Mouse (Mus musculus): Measurements from ENCODE around the gene Ranbp3. TPM values are rescaled to one million over a fixed set of nuclear protein-coding genes. Genes with fewer than 3 reads are reported as not detected.

The Ranbp3 gene
- polyA plus RNA-seq (2012; rRNA removed), result 150 and 160 TPM in 2 replicates

DNA sequence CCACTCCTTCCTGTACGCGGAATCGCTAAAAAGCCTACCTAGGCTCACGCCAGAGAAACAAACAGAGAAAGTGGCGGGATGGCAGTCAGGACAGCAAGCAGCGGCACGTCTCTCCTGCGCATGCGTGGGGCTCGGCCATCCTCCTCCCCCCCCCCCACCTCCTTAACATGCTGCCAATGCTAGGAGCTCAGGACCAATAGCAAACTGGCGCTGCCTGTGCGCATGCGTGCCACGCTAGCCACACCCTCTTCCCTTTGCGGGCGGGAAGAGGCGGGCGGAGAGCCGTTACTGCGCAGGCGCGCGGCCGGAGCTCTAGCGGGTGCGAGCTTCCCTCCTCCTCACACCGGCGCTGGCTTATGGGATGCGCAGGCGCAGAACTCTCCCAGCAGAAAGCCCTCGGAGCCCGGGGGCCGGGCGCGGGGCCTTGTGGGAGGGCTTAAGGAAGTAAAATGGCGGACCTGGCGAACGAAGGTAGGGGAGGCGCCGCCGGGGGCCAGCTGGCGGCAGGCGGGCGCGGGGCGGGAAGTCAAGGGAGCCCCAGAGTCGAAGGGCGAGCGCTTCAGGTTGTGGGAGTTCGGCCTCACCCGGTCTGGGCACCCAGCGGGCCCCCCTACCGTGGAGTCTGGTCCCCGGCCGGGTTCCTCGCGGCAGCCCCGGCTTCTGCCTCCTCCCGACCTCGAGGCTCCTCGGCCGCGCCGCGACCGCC is at the start of gene Ranbp3:
Gene Ranbp3 (plus strand): TSS at position 354 of the 706 bp plus-strand sequence.

DNA sequence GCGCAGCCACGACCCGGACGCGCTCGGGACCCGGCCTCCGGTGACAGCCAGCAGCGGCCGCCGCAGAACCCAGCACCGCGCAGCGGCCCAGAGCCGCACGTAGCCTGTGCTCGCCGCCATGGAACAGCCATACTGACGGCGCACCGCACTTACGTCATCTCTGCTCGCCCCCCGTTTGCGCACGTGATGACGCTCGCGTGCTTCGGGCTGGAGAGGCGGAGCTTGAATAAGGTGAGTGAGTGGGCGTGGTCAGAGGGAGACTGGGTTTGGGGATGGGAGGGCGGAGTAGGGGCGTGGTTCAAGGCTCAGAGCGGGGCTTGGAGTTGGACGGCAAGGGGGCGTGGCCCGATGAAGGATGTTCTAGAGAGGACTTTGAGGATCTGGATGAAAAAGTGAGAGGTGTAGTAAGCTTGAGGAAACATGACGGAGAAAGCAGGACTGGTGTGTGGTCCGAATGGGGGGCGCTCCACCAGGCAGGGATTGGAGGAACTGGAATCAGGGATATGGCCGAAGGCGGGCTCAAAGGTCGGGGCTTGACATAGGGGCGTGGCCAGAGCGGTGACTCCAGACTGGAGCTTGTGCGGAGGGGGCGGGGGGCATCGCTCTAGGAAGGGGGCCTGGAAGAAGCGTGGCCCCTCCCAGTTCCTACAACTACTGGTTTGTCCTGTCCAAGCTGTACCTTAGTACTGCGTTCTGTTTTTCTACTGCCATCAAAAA is 46.2 kb upstream of the Ranbp3 start, which contains the start of gene Lonp1:
Gene Lonp1 (minus strand): TSS at position 134 of the 717 bp plus-strand sequence.

DNA sequence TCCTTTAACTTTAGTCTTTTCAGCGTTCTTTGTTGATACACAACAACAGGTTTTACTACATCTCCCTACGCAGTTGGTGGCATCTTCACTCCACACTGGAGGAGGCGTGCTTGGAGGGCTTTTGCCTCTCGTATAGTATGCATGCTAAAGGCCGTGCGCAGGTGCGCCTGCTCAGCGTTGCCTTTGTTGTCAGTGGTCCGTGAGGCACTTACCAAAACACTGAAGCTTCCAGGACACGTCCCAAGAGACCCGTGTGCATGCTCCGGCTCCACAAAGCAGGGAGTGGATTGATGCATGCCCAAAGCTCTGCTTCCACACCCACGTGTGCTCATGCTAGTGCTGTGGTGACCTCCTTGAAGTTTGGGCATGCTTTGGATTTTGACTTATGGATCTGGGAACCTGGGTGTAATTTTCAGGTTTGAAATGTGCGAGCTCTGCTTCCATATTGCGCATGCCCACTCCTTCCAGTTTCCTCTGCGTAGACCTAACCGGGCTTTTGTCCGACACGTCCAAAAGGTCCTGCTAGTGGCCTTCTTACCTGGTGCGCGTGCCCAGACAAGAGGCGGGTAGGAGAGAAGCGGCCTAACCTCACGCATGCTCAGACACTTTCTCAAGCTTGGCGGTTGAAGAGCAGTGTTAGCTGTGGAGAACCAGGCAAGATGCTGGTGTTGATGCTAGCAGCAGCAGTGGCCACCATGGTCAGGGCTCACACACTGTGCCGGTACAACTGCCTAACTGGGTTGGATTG is 45.4 kb upstream of the Ranbp3 start, which contains the start of gene Catsperd:
Gene Catsperd (plus strand): TSS at position 614 of the 748 bp plus-strand sequence.

DNA sequence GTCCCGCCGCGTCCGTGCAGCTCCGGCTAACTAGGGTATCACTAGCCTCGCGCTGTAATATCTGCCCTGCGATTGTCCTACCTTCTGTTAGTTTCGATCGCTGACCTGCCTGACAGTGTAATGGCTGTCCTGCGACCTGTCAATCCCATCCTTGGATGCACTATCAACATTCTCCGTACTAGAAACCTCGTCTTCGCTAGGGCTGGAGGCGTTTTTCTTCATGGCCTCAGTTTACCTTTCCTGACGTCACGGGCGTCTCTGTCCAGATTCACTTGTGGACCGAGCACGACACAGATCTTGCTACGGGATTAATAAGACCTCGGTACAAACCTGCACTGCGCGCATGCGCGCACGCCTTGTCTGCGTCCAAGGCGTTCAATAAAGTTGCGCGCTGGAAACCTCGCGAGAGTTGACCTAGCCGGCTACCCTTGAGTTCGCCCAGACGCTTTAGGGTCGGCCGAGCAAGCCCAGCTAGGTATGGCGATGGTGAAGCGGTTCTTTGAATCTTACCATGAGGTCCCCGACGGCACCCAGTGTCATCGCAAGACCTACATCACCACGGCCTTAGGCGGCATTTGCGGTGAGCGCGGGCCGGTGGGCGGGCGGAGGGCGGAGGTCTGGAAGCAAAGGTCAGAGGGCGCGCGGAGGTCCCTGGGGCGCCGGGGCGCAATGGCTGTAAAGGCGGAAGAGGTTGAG is 44.4 kb downstream of the Ranbp3 start, which contains the start of the genes Ndufa11 and Vmac:
Gene Ndufa11 (plus strand): TSS at position 405 of the 696 bp plus-strand sequence.
Gene Vmac (minus strand): TSS at position 660 of the 696 bp plus-strand sequence.

DNA sequence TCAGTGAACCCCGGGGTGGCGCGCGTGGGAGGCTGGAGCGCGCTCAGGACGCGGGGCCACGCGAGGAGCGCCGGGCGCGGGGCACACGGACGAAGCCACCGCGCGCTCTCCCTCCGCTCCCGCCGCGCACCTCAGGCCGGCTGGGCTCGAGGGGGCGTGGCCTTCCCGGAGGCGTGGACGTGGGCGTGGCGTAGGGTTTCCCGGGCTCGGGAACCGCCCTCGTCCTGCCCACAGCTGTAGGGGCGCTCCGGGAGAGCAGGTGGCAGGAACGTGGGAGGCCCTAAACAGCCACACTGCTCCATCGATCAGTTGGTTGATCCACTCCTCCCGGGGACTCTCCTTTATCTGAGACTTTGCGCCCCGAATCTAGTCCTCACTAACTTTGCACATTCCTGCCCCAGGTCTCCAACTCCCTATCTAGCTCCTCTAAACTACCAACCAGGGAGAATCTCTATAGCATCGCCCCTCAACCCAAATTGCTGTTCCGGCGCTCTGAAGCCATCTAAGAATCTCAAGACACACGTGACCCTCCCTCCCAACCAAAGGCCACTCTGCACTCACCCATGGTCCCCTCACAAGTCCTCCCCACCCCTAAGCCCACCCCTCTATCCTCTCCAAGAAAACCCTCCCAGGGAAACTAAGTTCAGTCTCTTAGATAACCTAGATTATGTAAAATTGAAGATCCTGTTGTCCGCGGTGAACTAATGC is 84.5 kb downstream of the Ranbp3 start, which contains the start of gene Nrtn:
Gene Nrtn (minus strand): TSS at position 115 of the 708 bp plus-strand sequence.

Other genes starting within 250 kb of the Ranbp3 start
- gene Ptprs, start 196.8 kb upstream of the Ranbp3 start, polyA plus RNA-seq (2012; rRNA removed), result 1,167 and 1,339 TPM in 2 replicates
- 0.06 TPM in 1 of 2 replicates, not detected in the other for gene Znrf4, start 160.9 kb upstream of the Ranbp3 start, polyA plus RNA-seq (2012; rRNA removed)
- gene Gm20219, start 118.9 kb upstream of the Ranbp3 start, polyA plus RNA-seq (2012; rRNA removed), result 3.0 TPM in 2 replicates
- gene Safb2, start 88.7 kb upstream of the Ranbp3 start, polyA plus RNA-seq (2012; rRNA removed), result 113 and 131 TPM in 2 replicates
- gene Safb, start 88.5 kb upstream of the Ranbp3 start, polyA plus RNA-seq (2012; rRNA removed), result 176 and 190 TPM in 2 replicates
- gene 2410015M20Rik, start 63.5 kb upstream of the Ranbp3 start, polyA plus RNA-seq (2012; rRNA removed), result 136 and 139 TPM in 2 replicates
- gene Rpl36, start 59.9 kb upstream of the Ranbp3 start, polyA plus RNA-seq (2012; rRNA removed), result 2,057 and 2,130 TPM in 2 replicates
- 73.8 and 76.1 TPM in 2 replicates for gene Lonp1, start 46.4 kb upstream of the Ranbp3 start, polyA plus RNA-seq (2012; rRNA removed)
- 3.9 and 4.9 TPM in 2 replicates for gene Catsperd, start 45.2 kb upstream of the Ranbp3 start, polyA plus RNA-seq (2012; rRNA removed)
- 306 and 325 TPM in 2 replicates for gene Ndufa11, start 44.5 kb downstream of the Ranbp3 start, polyA plus RNA-seq (2012; rRNA removed)
- 19.4 and 20.8 TPM in 2 replicates for gene Vmac, start 44.7 kb downstream of the Ranbp3 start, polyA plus RNA-seq (2012; rRNA removed)
- 3.6 and 6.1 TPM in 2 replicates for gene Nrtn, start 84.2 kb downstream of the Ranbp3 start, polyA plus RNA-seq (2012; rRNA removed)
- 150 and 161 TPM in 2 replicates for gene Dus3l, start 91.5 kb downstream of the Ranbp3 start, polyA plus RNA-seq (2012; rRNA removed)
- 3.2 and 3.4 TPM in 2 replicates for gene Prr22, start 97.0 kb downstream of the Ranbp3 start, polyA plus RNA-seq (2012; rRNA removed)
- gene Rfx2, start 157.7 kb downstream of the Ranbp3 start, polyA plus RNA-seq (2012; rRNA removed), result 6.4 and 7.4 TPM in 2 replicates
- gene Acsbg2, start 201.2 kb downstream of the Ranbp3 start, polyA plus RNA-seq (2012; rRNA removed), result not detected in 2 replicates
- 0.05 and 0.06 TPM in 2 replicates for gene 1700061G19Rik, start 202.2 kb downstream of the Ranbp3 start, polyA plus RNA-seq (2012; rRNA removed)